Mouse (Mus musculus) embryo, embryonic 9.5 days (tissue): Measurements from ENCODE around the gene Olfr402.
"Not testable (repeated sequence)": the region's sequence is repeated elsewhere in the genome, so short reads cannot be mapped to it uniquely, and the experiment has no call there.

ENCODE experiments used
- DNase-seq: peaks from one replicate; pipeline ENCODE4 v3.0.0-alpha.2; 2017; ENCODE audit errors: extremely low spot score

Gene Olfr402

GRCm38 (mm10) chr11:74153229-74153628 is at the start of gene Olfr402:
Gene Olfr402, plus strand, starts transcription at chr11:74153529.
- no peak for DNase-seq

GRCm38 (mm10) chr11:74105066-74105465 is 48.3 kb upstream of the Olfr402 start:
- no peak for DNase-seq

- DNase-seq: no peak
These were observed 39.9 kb upstream of the Olfr402 start, which contains the start of gene Olfr401 for GRCm38 (mm10) chr11:74113412-74113811. Gene Olfr401, plus strand, starts transcription at chr11:74113712.

GRCm38 (mm10) chr11:74140001-74140400 is 13.3 kb upstream of the Olfr402 start:
- DNase-seq: not testable (repeated sequence)

- DNase-seq: no peak
These were observed 7.5 kb upstream of the Olfr402 start for GRCm38 (mm10) chr11:74145866-74146265.

GRCm38 (mm10) chr11:74168771-74169170 is 15.4 kb downstream of the Olfr402 start:
- DNase-seq: no peak

- no peak for DNase-seq
These were observed 29.8 kb downstream of the Olfr402 start for GRCm38 (mm10) chr11:74183168-74183567.

GRCm38 (mm10) chr11:74183745-74184144 is 30.4 kb downstream of the Olfr402 start:
- DNase-seq: no peak

- no peak for DNase-seq
These were observed 32.6 kb downstream of the Olfr402 start, which contains the start of gene Olfr403 for GRCm38 (mm10) chr11:74185949-74186348. Gene Olfr403, plus strand, starts transcription at chr11:74186249.
